Mouse (Mus musculus): ENCODE measurements around the gene Cpn2. TPM values are rescaled to one million over a fixed set of nuclear protein-coding genes. Genes with fewer than 3 reads are reported as not detected.

Cpn2 gene
- polyA plus RNA-seq (2015; fragmentation: Nextera tagmentation; extraction: Ambion mirVana): 0.06 and 0.10 TPM in 2 replicates

DNA sequence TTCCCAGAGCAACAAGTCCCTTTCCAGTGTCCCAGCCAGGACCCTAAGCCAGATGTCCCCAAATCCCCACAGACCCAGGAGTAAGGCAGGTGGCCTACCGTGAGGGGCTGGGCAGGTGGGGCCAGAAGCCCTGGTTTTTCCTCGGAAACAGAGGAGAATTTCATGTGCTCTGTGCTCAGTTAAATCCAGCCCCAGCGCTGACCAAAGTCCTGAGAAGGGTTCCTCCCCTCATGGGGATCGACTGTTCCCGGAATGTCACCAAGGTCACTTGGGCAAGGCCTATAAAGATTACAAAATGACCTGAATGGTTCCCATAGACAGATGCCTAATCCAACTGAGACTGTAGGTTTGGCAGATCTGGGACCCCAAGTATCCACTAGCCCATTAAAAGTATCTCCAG is at the start of gene Cpn2:
TSS of gene Cpn2 (minus strand) at position 141 of the 400 bp plus-strand sequence.
- DNase-seq (ENCODE audit: low spot score): no peak

DNA sequence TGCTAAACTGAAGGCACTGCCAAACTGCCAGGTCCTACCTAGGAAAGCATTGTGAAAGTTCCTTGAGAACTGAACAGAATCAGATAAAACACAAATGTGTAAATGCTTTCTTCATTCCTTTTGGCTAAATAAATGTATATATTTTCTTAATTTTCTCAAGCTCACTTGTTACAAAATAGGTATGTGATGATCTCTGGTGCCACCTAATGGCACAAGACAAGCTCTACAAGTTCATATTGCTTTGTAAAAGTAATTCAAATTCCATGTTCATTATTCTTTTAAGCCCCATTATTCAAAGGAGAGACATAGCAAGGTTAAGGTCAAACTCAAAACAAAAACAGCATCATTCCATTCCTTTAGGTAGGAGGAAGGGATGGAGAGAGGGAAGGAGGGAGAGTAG is 46.9 kb upstream of the Cpn2 start:
- H3K27me3 ChIP-seq (replicated peaks; ENCODE audit: insufficient read depth, low read length): 0 out of 2 replicates have a peak, but pooled peaks cover 8% of the 10 kb centered on the region
- H3K4me1 ChIP-seq (ENCODE audit: insufficient read depth, low read depth, low read length): peaks cover 5% of the 10 kb centered on the region; the same call in 1 of the 2 replicates
- DNase-seq (ENCODE audit: low spot score) (peak; percentile 65), ATAC-seq (no peak)
- no peaks in the 10 kb centered on the region for H3K9me3 ChIP-seq (ENCODE audit: low read length)
- no peak overlapping the region for H3K9ac ChIP-seq (replicated peaks; ENCODE audit: low read depth)
- H3K4me2 ChIP-seq (replicated peaks; ENCODE audit: low read depth, low read length): no peak overlapping the region
- no peaks in the 10 kb centered on the region for H3K36me3 ChIP-seq (ENCODE audit: insufficient read depth, low read length)
- TF ChIP-seq EP300 (IDR thresholded peaks at IDR 0.05) (no peak), CTCF (IDR thresholded peaks at IDR 0.05) (peak; percentile 69)
- no peak overlapping the region for H3K4me3 ChIP-seq (ENCODE audit: low read depth, low read length)
- no peak overlapping the region for H3K27ac ChIP-seq (ENCODE audit: low read length)

More for the DNA sequence above, at the start of gene Cpn2:
- no peaks in the 10 kb centered on the region for H3K4me1 ChIP-seq (ENCODE audit: insufficient read depth, low read depth, low read length)
- no peak for ATAC-seq
- TF ChIP-seq EP300 (IDR thresholded peaks at IDR 0.05) (no peak), CTCF (IDR thresholded peaks at IDR 0.05) (no peak)
- no peak within 1 kb of the TSS for H3K4me2 ChIP-seq (replicated peaks; ENCODE audit: low read depth, low read length)
- H3K9me3 ChIP-seq (ENCODE audit: low read length): no peaks in the 10 kb centered on the region
- H3K9ac ChIP-seq (replicated peaks; ENCODE audit: low read depth): no peak within 1 kb of the TSS
- no peak within 1 kb of the TSS for H3K27ac ChIP-seq (ENCODE audit: low read length)
- 71% methylated on average over 5 of the region's 5 CpGs for WGBS
- H3K36me3 ChIP-seq (ENCODE audit: insufficient read depth, low read length): no peaks in the 10 kb centered on the region
- H3K27me3 ChIP-seq (replicated peaks; ENCODE audit: insufficient read depth, low read length): no peaks in the 10 kb centered on the region
- no peak within 1 kb of the TSS for H3K4me3 ChIP-seq (ENCODE audit: low read depth, low read length)

DNA sequence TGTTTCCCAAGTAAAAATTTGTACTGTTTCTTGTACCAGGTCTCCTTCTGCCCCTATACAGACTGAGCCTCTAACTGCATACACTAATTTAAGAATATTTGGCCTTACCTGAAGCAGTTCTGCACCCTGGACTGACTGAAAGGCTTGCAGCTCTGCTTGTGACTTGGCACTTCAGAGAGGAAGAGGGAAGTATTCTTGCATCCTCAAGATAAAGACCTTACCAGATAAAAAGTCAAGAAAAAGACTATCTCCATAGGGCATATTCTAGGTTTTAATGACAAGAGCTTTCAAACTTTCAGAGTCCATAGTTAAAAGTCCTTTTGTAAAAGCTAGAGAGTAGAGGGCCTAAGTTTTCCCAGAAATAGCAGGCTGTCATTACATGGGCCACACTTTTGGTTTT is 43.3 kb upstream of the Cpn2 start, which contains the start of gene Gp5:
TSS of gene Gp5 (minus strand) at position 133 of the 400 bp plus-strand sequence.
- H3K9ac ChIP-seq (replicated peaks; ENCODE audit: low read depth): no peak within 1 kb of the TSS
- peaks cover 29% of the 10 kb centered on the region; the same call in 1 of the 2 replicates for H3K27me3 ChIP-seq (replicated peaks; ENCODE audit: insufficient read depth, low read length)
- ATAC-seq: no peak

GRCm38 (mm10) chr16:30310171-30310515 is 42.8 kb upstream of the Cpn2 start:
- DNase-seq (ENCODE audit: low spot score): no peak
- ATAC-seq: 0 out of 2 replicates have a peak, but pooled peaks have one; percentile 11
- Histone ChIP-seq H3K9ac (replicated peaks; ENCODE audit: low read depth) (no peak overlapping the region), H3K27ac (ENCODE audit: low read length) (no peak overlapping the region), H3K27me3 (replicated peaks; ENCODE audit: insufficient read depth, low read length) (peaks cover 29% of the 10 kb centered on the region; the same call in 1 of the 2 replicates), H3K9me3 (ENCODE audit: low read length) (no peaks in the 10 kb centered on the region), H3K4me2 (replicated peaks; ENCODE audit: low read depth, low read length) (no peak overlapping the region), H3K4me3 (ENCODE audit: low read depth, low read length) (no peak overlapping the region), H3K36me3 (ENCODE audit: insufficient read depth, low read length) (no peaks in the 10 kb centered on the region), H3K4me1 (ENCODE audit: insufficient read depth, low read depth, low read length) (peaks cover 16% of the 10 kb centered on the region; the same call in 1 of the 2 replicates)
- WGBS: 59% methylated on average over 8 of the region's 8 CpGs
- TF ChIP-seq EP300 (IDR thresholded peaks at IDR 0.05): no peak
- TF ChIP-seq CTCF (IDR thresholded peaks at IDR 0.05): no peak

More for the DNA sequence above, 43.3 kb upstream of the Cpn2 start, which contains the start of gene Gp5:
- H3K4me1 ChIP-seq (ENCODE audit: insufficient read depth, low read depth, low read length): peaks cover 16% of the 10 kb centered on the region; the same call in 1 of the 2 replicates
- no peak for DNase-seq (ENCODE audit: low spot score)
- TF ChIP-seq EP300 (IDR thresholded peaks at IDR 0.05) (no peak), CTCF (IDR thresholded peaks at IDR 0.05) (no peak)
- H3K27ac ChIP-seq (ENCODE audit: low read length): no peak within 1 kb of the TSS
- peak within 1 kb of the TSS; percentile 93 for H3K4me2 ChIP-seq (replicated peaks; ENCODE audit: low read depth, low read length)
- H3K9me3 ChIP-seq (ENCODE audit: low read length): no peaks in the 10 kb centered on the region
- peak within 1 kb of the TSS; percentile 51; the same call in 1 of the 2 replicates for H3K4me3 ChIP-seq (ENCODE audit: low read depth, low read length)
- no peaks in the 10 kb centered on the region for H3K36me3 ChIP-seq (ENCODE audit: insufficient read depth, low read length)

DNA sequence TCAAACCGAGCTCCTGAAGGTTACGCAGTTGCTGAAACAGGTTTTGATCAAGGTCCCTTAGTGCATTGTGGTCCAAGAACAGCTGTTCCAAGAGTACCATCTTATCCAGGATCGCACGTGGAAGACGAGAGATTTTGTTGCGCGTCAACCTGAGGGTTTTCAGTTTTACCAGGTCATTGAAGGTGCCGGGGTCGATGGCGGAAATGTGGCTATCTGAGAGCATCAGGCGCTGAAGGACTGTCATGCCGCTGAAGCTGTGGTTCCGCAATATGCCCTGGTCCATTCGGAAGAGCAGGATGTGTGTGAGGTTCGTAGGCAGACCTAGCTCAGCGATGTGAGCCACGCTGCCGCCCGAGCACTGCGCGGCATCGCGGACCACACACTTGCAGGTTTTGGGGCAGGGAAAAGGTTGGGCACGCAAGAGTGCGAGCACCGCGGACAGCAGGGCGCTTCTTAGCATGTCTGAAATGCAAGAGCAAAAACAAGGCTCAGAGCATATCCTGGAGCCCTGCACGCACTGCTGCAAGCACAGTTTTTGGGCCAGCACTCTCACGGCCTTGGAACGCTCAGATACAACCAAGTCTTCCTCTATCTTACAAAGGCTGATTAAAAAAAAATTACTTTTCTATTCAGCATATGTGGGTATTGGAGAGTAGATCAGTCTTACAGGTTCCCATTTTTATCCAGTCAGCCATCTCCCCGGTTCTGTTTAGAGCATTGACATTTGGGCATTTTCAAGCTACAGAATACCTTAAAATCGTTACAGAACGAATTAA is 42.3 kb upstream of the Cpn2 start:
- DNase-seq (ENCODE audit: low spot score): no peak
- Histone ChIP-seq H3K4me3 (ENCODE audit: low read depth, low read length) (peak overlapping the region; percentile 51), H3K36me3 (ENCODE audit: insufficient read depth, low read length) (no peaks in the 10 kb centered on the region), H3K4me1 (ENCODE audit: insufficient read depth, low read depth, low read length) (peaks cover 16% of the 10 kb centered on the region; the same call in 1 of the 2 replicates), H3K27me3 (replicated peaks; ENCODE audit: insufficient read depth, low read length) (peaks cover 29% of the 10 kb centered on the region; the same call in 1 of the 2 replicates), H3K9ac (replicated peaks; ENCODE audit: low read depth) (no peak overlapping the region), H3K4me2 (replicated peaks; ENCODE audit: low read depth, low read length) (peak overlapping the region; percentile 93), H3K9me3 (ENCODE audit: low read length) (no peaks in the 10 kb centered on the region), H3K27ac (ENCODE audit: low read length) (no peak overlapping the region)
- WGBS: 8% methylated on average over 34 of the region's 34 CpGs
- no peak for TF ChIP-seq CTCF (IDR thresholded peaks at IDR 0.05)
- TF ChIP-seq EP300 (IDR thresholded peaks at IDR 0.05): no peak
- no peak for ATAC-seq

GRCm38 (mm10) chr16:30308616-30309394 is 41.5 kb upstream of the Cpn2 start:
- TF ChIP-seq EP300 (IDR thresholded peaks at IDR 0.05) (no peak), CTCF (IDR thresholded peaks at IDR 0.05) (peak; percentile 44)
- 0 out of 2 replicates have a peak overlapping the region, but pooled peaks have one; percentile 23 for H3K9ac ChIP-seq (replicated peaks; ENCODE audit: low read depth)
- no peaks in the 10 kb centered on the region for H3K9me3 ChIP-seq (ENCODE audit: low read length)
- H3K27me3 ChIP-seq (replicated peaks; ENCODE audit: insufficient read depth, low read length): peaks cover 29% of the 10 kb centered on the region; the same call in 1 of the 2 replicates
- ATAC-seq (peak; percentile 65), DNase-seq (ENCODE audit: low spot score) (peak; percentile 58)
- H3K4me3 ChIP-seq (ENCODE audit: low read depth, low read length): peak overlapping the region; percentile 51
- no peak overlapping the region for H3K27ac ChIP-seq (ENCODE audit: low read length)
- WGBS: 1% methylated on average over 70 of the region's 72 CpGs
- H3K4me1 ChIP-seq (ENCODE audit: insufficient read depth, low read depth, low read length): peaks cover 16% of the 10 kb centered on the region; the same call in 1 of the 2 replicates
- peak overlapping the region; percentile 93 for H3K4me2 ChIP-seq (replicated peaks; ENCODE audit: low read depth, low read length)
- no peaks in the 10 kb centered on the region for H3K36me3 ChIP-seq (ENCODE audit: insufficient read depth, low read length)

Measured in lung, postnatal 0 days (tissue).